Mouse (Mus musculus) limb, embryonic 13.5 days (tissue): ENCODE data around the gene Tulp2. TPM values are rescaled to one million over a fixed set of nuclear protein-coding genes. Genes with fewer than 3 reads are reported as not detected.
"Not testable (repeated sequence)": the region's sequence is repeated elsewhere in the genome, so short reads cannot be mapped to it uniquely, and the experiment has no call there.

ENCODE experiments used
- ATAC-seq: fragments of 200-750 bp; cut with Nextera tagmentation; 2 replicates; pipeline ENCODE4 v1.8.0; 2017; ENCODE audit warnings: low read depth, moderate number of reproducible peaks, moderate TSS enrichment; ENCODE audit not compliant: low FRiP score
- H3K27ac ChIP-seq: fragments of 300-500 bp; sonication (generic); 2 replicates; pipeline ENCODE4 v1.5.1; 2015; ENCODE audit warnings: inconsistent platforms, mild to moderate bottlenecking, moderate library complexity
- H3K27me3 ChIP-seq: fragments of 300-500 bp; sonication (generic); 2 replicates; pipeline ENCODE4 v1.6.1; 2015; ENCODE audit warnings: mild to moderate bottlenecking, inconsistent platforms
- H3K36me3 ChIP-seq: fragments of 300-500 bp; sonication (generic); 2 replicates; pipeline ENCODE4 v1.6.1; 2015; ENCODE audit warnings: inconsistent platforms, mild to moderate bottlenecking, moderate library complexity
- H3K4me1 ChIP-seq: fragments of 300-500 bp; sonication (generic); 2 replicates; pipeline ENCODE4 v1.6.1; 2015; ENCODE audit warnings: inconsistent platforms
- H3K4me2 ChIP-seq: fragments of 300-500 bp; sonication (generic); replicated peaks from 2 replicates; pipeline ENCODE4 v1.6.1; 2015; ENCODE audit warnings: inconsistent platforms, mild to moderate bottlenecking, moderate library complexity
- H3K4me3 ChIP-seq: fragments of 300-500 bp; sonication (generic); 2 replicates; pipeline ENCODE4 v1.5.1; 2015; ENCODE audit warnings: moderate library complexity, mild to moderate bottlenecking, inconsistent platforms
- H3K9ac ChIP-seq: fragments of 300-500 bp; sonication (generic); 2 replicates; pipeline ENCODE4 v1.6.1; 2015; ENCODE audit warnings: mild to moderate bottlenecking, inconsistent platforms
- H3K9me3 ChIP-seq: fragments of 300-500 bp; sonication (generic); 2 replicates; pipeline ENCODE4 v1.6.1; 2016; ENCODE audit warnings: inconsistent platforms
- WGBS: fragments of 180-500 bp; shearing (Covaris S2); methylation state at CpG from one replicate; pipeline ENCODE4 v1.1.7; 2015; 5-methylcytosine and 5-hydroxymethylcytosine counted together
- polyA plus RNA-seq: library from polyadenylated mRNA; unstranded; fragments of >200 nt; fragmentation: Nextera tagmentation; extraction: Ambion mirVana; gene quantifications from 2 replicates; pipeline ENCODE4 v1.2.1, GENCODE M21; 2015

Gene Tulp2
- polyA plus RNA-seq, 1 experiment from 2014 or later, result 1.0 TPM

DNA sequence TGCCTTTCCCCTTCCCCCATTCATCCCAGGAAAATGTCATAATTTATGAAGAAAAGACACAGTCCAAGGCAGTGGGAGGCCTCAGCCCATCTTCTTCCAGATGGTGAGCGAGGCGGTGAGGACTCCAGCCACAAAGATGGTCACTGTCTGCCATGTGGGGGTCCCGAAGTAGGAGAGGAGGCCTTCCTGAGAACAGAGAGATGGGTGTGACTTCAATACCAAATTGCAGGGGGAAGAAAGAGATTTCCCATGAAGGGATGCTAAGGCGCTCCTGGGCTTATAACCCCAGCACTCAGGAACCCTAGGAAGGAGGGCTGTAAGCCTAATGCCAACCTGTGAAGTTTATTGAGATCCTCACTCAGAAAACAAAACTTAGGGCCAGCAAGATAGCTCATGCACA lies 19.9 kb upstream of the Tulp2 start:
- Histone ChIP-seq H3K27me3 (no peaks in the 10 kb centered on the region), H3K4me1 (peaks cover 44% of the 10 kb centered on the region)
- 89% methylated on average over 4 of the region's 4 CpGs for WGBS

DNA sequence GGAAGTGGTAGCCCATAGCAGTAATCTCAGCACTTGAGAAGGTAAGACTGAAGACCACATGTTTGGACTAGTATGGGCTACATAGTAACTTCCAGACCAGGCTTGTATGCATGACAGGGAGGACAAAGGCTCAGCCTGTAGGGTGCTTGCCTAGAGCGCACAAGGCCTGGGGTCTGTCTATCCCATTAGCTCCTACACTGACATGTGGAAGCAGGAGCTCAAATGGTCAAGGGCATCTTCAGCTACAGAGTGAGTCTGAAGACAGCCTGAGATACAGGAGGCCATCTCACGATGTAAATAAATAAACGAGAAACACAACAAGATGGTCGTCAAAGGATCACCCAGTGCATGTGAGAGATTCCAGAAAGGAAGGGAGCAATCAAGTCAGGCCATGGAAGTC lies 19.4 kb upstream of the Tulp2 start:
- H3K27ac ChIP-seq, result no peak overlapping the region
- ATAC-seq, result no peak
- H3K9me3 ChIP-seq, result no peaks in the 10 kb centered on the region
- peaks cover 54% of the 10 kb centered on the region for H3K36me3 ChIP-seq
- peaks cover 42% of the 10 kb centered on the region for H3K4me1 ChIP-seq
- WGBS, result 78% methylated on average over 4 of the region's 4 CpGs
- H3K27me3 ChIP-seq, result no peaks in the 10 kb centered on the region
- no peak overlapping the region for H3K9ac ChIP-seq
- H3K4me2 ChIP-seq, result no peak overlapping the region
- no peak overlapping the region for H3K4me3 ChIP-seq

More for the DNA sequence above, 19.9 kb upstream of the Tulp2 start:
- Histone ChIP-seq H3K4me2 (no peak overlapping the region), H3K9ac (no peak overlapping the region), H3K9me3 (no peaks in the 10 kb centered on the region), H3K27ac (no peak overlapping the region; the same call in 1 of the 2 replicates), H3K36me3 (peaks cover 60% of the 10 kb centered on the region), H3K4me3 (no peak overlapping the region)
- ATAC-seq, result no peak

DNA sequence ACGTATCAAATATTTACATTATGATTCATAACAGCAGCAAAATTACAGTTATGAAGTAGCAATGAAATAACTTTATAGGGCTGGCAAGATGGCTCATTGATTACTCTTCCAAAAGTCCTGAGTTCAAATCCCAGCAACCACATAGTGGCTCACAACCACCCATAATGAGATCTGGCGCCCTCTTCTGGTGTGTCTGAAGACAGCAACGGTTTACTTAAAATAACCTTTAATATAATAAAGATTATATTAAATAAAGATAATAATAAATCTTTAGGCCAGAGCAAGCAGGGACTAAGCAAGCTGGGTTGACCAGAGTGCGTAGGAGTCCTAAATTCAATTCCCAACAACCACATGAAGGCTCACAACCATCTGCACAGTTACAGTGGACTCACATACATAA lies 18.8 kb upstream of the Tulp2 start:
- H3K4me3 ChIP-seq, H3K9me3 ChIP-seq, H3K27me3 ChIP-seq, H3K9ac ChIP-seq, H3K4me2 ChIP-seq, H3K27ac ChIP-seq, ATAC-seq: not testable (repeated sequence)
- 76% methylated on average over 4 of the region's 4 CpGs for WGBS
- Histone ChIP-seq H3K36me3 (peaks cover 49% of the 10 kb centered on the region), H3K4me1 (peaks cover 38% of the 10 kb centered on the region)

DNA sequence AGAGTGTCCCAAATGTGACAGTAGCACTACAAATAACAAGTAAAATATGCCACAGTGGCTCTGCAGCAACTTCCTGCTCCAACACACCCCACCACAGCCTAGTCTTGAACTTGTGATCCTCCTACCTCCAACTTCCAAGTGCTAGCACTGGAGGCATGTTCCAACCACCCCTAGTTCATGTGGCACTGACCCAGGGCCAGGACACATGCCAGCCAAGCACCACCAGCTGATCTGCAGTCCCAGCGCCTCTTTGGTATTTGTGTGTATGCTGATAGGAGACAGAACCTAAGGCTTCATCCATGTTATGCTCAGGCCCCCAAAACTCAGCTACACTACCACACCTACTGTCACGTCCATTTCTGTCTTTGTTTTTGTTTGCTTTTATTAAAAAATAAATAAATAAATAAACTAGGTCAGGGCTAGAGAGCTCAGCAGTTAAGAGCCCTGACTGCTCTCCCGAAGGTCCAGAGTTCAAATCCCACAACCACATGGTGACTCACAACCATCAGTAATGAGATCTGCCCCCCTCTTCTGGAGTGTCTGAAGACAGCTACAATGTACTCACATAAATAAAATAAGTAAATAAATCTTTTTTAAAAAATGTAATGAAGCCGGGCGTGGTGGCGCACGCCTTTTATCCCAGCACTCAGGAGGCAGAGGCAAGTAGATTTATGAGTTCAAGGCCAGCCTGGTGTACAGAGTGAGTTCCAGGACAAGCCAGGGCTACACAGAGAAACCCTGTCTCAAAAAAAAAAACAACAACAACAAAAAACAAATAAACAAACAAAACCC lies 17.5 kb upstream of the Tulp2 start:
- Histone ChIP-seq H3K4me3 (no peak overlapping the region), H3K4me1 (peaks cover 33% of the 10 kb centered on the region), H3K27ac (no peak overlapping the region), H3K4me2 (no peak overlapping the region), H3K9ac (no peak overlapping the region), H3K36me3 (peaks cover 41% of the 10 kb centered on the region), H3K9me3 (no peaks in the 10 kb centered on the region), H3K27me3 (no peaks in the 10 kb centered on the region)
- no peak for ATAC-seq
- 92% methylated on average over 7 of the region's 7 CpGs for WGBS

DNA sequence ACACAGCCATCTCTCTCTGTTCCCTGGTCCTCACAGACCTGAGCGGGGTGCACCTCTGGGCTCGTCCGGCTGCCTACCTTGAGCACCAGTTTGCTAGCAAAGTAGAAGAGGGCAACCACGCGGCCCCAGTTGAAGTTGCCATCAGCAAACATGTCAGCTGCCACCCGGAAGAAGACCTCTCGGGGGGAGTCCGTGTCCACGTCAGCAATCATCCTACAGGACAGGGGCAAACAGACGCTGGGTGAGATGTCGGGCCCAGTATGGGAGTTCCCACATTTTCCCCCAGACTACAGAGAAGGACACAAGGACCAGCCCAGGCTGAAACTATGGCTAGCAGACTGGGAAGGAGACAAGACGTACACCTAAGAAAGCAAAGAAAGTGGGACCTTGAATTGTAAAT lies 16.6 kb upstream of the Tulp2 start:
- H3K36me3 ChIP-seq, result peaks cover 41% of the 10 kb centered on the region
- peak overlapping the region; percentile 85; the same call in 1 of the 2 replicates for H3K4me3 ChIP-seq
- no peak overlapping the region for H3K27ac ChIP-seq
- H3K9me3 ChIP-seq, result no peaks in the 10 kb centered on the region
- H3K4me2 ChIP-seq, result peak overlapping the region; percentile 70; the same call in 1 of the 2 replicates
- 96% methylated on average over 12 of the region's 12 CpGs for WGBS
- ATAC-seq, result no peak
- peaks cover 31% of the 10 kb centered on the region for H3K4me1 ChIP-seq
- peak overlapping the region; percentile 83 for H3K9ac ChIP-seq
- H3K27me3 ChIP-seq, result no peaks in the 10 kb centered on the region

DNA sequence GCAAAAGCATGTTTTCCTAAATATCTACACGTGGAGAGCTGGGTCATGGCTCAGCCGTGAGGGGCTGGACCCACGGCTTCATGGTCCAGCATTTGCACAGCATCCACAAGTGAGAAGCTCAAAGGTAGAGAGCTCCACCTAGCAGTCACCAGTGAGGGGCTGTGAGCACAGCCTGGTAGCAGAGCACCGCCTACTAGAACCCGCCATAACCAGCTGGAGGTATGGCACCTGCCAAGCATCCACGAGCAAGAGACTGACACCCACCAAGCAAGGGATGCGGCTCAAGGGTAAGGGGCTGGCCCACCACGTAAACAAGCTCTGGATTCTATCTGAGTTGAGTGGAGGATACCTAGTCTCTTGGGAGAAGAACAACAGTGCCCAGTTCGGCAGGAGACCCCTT lies 16.1 kb upstream of the Tulp2 start:
- no peak for ATAC-seq
- peaks cover 27% of the 10 kb centered on the region for H3K4me1 ChIP-seq
- peak overlapping the region; percentile 83 for H3K9ac ChIP-seq
- 82% methylated on average over 9 of the region's 9 CpGs for WGBS
- no peaks in the 10 kb centered on the region for H3K9me3 ChIP-seq
- peak overlapping the region; percentile 70 for H3K4me2 ChIP-seq
- no peak overlapping the region for H3K27ac ChIP-seq
- H3K27me3 ChIP-seq, result no peaks in the 10 kb centered on the region
- peak overlapping the region; percentile 85 for H3K4me3 ChIP-seq
- H3K36me3 ChIP-seq, result peaks cover 41% of the 10 kb centered on the region

- peak; percentile 76 for ATAC-seq
- Histone ChIP-seq H3K27ac (peak within 1 kb of the TSS; percentile 44; the same call in 1 of the 2 replicates), H3K36me3 (peaks cover 40% of the 10 kb centered on the region), H3K9ac (peak within 1 kb of the TSS; percentile 83), H3K4me1 (peaks cover 19% of the 10 kb centered on the region), H3K27me3 (no peaks in the 10 kb centered on the region), H3K4me3 (peak within 1 kb of the TSS; percentile 85), H3K4me2 (peak within 1 kb of the TSS; percentile 70), H3K9me3 (no peaks in the 10 kb centered on the region)
- WGBS, result under 1% methylated on average over 58 of the region's 58 CpGs
Observed at GRCm38 (mm10) chr7:45466283-45467089, 15.2 kb upstream of the Tulp2 start, which contains the start of gene Bax. Gene Bax, minus strand, starts transcription at chr7:45466898.

- Histone ChIP-seq H3K36me3 (peaks cover 35% of the 10 kb centered on the region), H3K9me3 (no peaks in the 10 kb centered on the region), H3K27me3 (no peaks in the 10 kb centered on the region), H3K9ac (peak overlapping the region; percentile 43; the same call in 1 of the 2 replicates), H3K4me1 (peaks cover 15% of the 10 kb centered on the region), H3K4me2 (peak overlapping the region; percentile 70), H3K4me3 (peak overlapping the region; percentile 85), H3K27ac (no peak overlapping the region)
- no peak for ATAC-seq
- 25% methylated on average over 7 of the region's 7 CpGs for WGBS
Observed at GRCm38 (mm10) chr7:45467090-45467670, 14.5 kb upstream of the Tulp2 start.

- no peak for ATAC-seq
- 6% methylated on average over 3 of the region's 3 CpGs for WGBS
- H3K9me3 ChIP-seq, result no peaks in the 10 kb centered on the region
- no peaks in the 10 kb centered on the region for H3K36me3 ChIP-seq
- H3K4me2 ChIP-seq, result no peak overlapping the region
- no peaks in the 10 kb centered on the region for H3K27me3 ChIP-seq
- H3K27ac ChIP-seq, result no peak overlapping the region
- H3K4me1 ChIP-seq, result peaks cover 9% of the 10 kb centered on the region
- H3K9ac ChIP-seq, result no peak overlapping the region
- H3K4me3 ChIP-seq, result no peak overlapping the region
Observed at GRCm38 (mm10) chr7:45470869-45471268, 10.8 kb upstream of the Tulp2 start.

DNA sequence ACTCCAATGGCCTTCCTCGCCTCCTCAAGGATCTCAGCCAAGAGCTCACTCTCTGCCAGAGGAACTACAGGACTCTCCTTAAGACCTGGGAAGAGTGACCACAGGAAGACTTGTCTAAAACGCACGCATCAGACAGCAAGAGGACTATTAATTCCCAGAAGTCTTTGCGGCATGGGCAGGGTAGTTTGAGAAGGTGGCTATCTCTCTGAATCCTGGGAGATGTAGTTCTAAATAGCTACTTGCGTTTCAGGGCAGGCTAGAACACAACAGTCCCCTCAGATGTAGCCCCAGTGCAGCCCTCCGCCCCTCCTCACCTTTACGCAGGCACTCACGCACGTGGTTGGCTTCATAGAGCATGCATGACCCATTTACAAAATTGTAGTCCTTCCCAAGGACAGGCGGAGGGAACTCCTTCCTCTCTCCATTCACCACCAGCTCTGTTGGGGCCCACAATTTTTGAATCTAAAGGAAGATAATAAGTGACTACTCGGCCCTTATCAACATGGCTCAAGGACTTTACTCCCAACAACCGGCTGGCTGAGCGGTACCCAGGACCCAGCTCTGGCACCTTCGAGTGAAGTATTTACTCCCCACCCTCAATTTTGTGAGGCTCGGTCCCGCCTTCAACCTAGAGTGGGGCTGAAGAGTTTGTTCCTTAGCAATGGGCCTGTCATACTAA lies 6.2 kb upstream of the Tulp2 start:
- H3K4me1 ChIP-seq, result 0 out of 2 replicates have a peak, but pooled peaks cover 3% of the 10 kb centered on the region
- peak overlapping the region; percentile 24 for H3K4me3 ChIP-seq
- H3K9me3 ChIP-seq, result no peaks in the 10 kb centered on the region
- peak overlapping the region; percentile 51 for H3K4me2 ChIP-seq
- H3K36me3 ChIP-seq, result no peaks in the 10 kb centered on the region
- H3K9ac ChIP-seq, result peak overlapping the region; percentile 48
- WGBS, result 64% methylated on average over 16 of the region's 16 CpGs
- no peak overlapping the region for H3K27ac ChIP-seq
- H3K27me3 ChIP-seq, result no peaks in the 10 kb centered on the region
- no peak for ATAC-seq

GRCm38 (mm10) chr7:45476453-45476852 lies 5.2 kb upstream of the Tulp2 start:
- Histone ChIP-seq H3K4me2 (no peak overlapping the region), H3K27me3 (no peaks in the 10 kb centered on the region), H3K9me3 (no peaks in the 10 kb centered on the region), H3K27ac (no peak overlapping the region), H3K36me3 (no peaks in the 10 kb centered on the region), H3K4me3 (no peak overlapping the region), H3K9ac (no peak overlapping the region), H3K4me1 (0 out of 2 replicates have a peak, but pooled peaks cover 3% of the 10 kb centered on the region)
- 43% methylated on average over 1 of the region's 1 CpGs for WGBS
- no peak for ATAC-seq
